Mouse (Mus musculus) neural tube, embryonic 15.5 days (tissue): ENCODE data around the gene Grin2a. TPM values are rescaled to one million over a fixed set of nuclear protein-coding genes. Genes with fewer than 3 reads are reported as not detected.
"Not testable (repeated sequence)": the region's sequence is repeated elsewhere in the genome, so short reads cannot be mapped to it uniquely, and the experiment has no call there.

Experiments used
- ATAC-seq: fragments of 200-750 bp; cut with Nextera tagmentation; 2 replicates; pipeline ENCODE4 v1.8.0; 2017; ENCODE audit warnings: mild to moderate bottlenecking, moderate TSS enrichment, moderate library complexity; ENCODE audit not compliant: low FRiP score
- H3K27ac ChIP-seq: fragments of 300-500 bp; sonication (generic); replicated peaks from 2 replicates; pipeline ENCODE4 v1.5.1; 2015; ENCODE audit warnings: mild to moderate bottlenecking, inconsistent platforms
- H3K27me3 ChIP-seq: fragments of 300-500 bp; sonication (generic); replicated peaks from 2 replicates; pipeline ENCODE4 v1.6.1; 2015; ENCODE audit warnings: inconsistent platforms
- H3K36me3 ChIP-seq: fragments of 300-500 bp; sonication (generic); 2 replicates; pipeline ENCODE4 v1.6.1; 2015; ENCODE audit warnings: inconsistent platforms
- H3K4me1 ChIP-seq: fragments of 300-500 bp; sonication (generic); 2 replicates; pipeline ENCODE4 v1.6.1; 2015; ENCODE audit warnings: inconsistent platforms
- H3K4me2 ChIP-seq: fragments of 300-500 bp; sonication (generic); 2 replicates; pipeline ENCODE4 v1.6.1; 2015; ENCODE audit warnings: inconsistent platforms, mild to moderate bottlenecking, moderate library complexity
- H3K4me3 ChIP-seq: fragments of 300-500 bp; sonication (generic); replicated peaks from 2 replicates; pipeline ENCODE4 v1.5.1; 2015; ENCODE audit warnings: mild to moderate bottlenecking, inconsistent platforms
- H3K9ac ChIP-seq: fragments of 300-500 bp; sonication (generic); replicated peaks from 2 replicates; pipeline ENCODE4 v1.6.1; 2015; ENCODE audit warnings: mild to moderate bottlenecking, inconsistent platforms
- H3K9me3 ChIP-seq: fragments of 300-500 bp; sonication (generic); replicated peaks from 2 replicates; pipeline ENCODE4 v1.6.1; 2016; ENCODE audit warnings: inconsistent platforms
- WGBS: fragments of 180-500 bp; shearing (Covaris S2); methylation state at CpG from one replicate; pipeline ENCODE4 v1.1.7; 2015; ENCODE audit warnings: mixed read lengths; 5-methylcytosine and 5-hydroxymethylcytosine counted together
- polyA plus RNA-seq: library from polyadenylated mRNA; unstranded; fragments of >200 nt; fragmentation: Nextera tagmentation; extraction: Ambion mirVana; gene quantifications from 2 replicates; pipeline ENCODE4 v1.2.1, GENCODE M21; 2015

Grin2a gene
- polyA plus RNA-seq, 1 experiment from 2014 or later = 15.6 TPM

- Histone ChIP-seq H3K4me3 (no peak overlapping the region), H3K9me3 (no peaks in the 10 kb centered on the region), H3K36me3 (no peaks in the 10 kb centered on the region), H3K27ac (no peak overlapping the region), H3K4me2 (no peak overlapping the region), H3K4me1 (no peaks in the 10 kb centered on the region), H3K9ac (no peak overlapping the region), H3K27me3 (no peaks in the 10 kb centered on the region)
- WGBS = 82% methylated on average over 4 of the region's 4 CpGs
- ATAC-seq = no peak
These were observed 378.6 kb downstream of the Grin2a start for GRCm38 (mm10) chr16:9616807-9617206.

- not testable (repeated sequence) for ATAC-seq, H3K9ac ChIP-seq, H3K4me2 ChIP-seq, H3K27ac ChIP-seq, H3K9me3 ChIP-seq, H3K4me1 ChIP-seq, H3K27me3 ChIP-seq, H3K36me3 ChIP-seq, H3K4me3 ChIP-seq
- WGBS = 92% methylated on average over 6 of the region's 6 CpGs
These were observed 382.8 kb downstream of the Grin2a start for GRCm38 (mm10) chr16:9612596-9612995.

DNA sequence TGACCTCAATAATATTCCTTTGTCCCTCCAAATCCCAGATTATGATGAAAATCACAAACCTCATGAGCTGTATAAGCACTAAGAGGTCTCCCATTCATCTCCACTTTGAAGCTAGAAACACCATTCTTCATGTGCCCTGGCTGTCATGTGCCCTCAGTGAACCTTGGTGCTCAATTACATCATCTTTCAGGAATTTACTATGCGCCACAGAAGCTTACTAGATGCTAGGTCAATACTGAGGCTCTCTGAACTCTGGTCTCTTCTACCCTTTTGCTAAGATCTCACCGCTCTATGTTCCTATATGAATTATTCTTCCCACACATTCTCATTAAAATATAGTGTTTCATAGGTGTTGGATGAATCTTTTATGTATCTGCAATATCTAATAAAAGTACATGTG is 387.9 kb downstream of the Grin2a start:
- no peaks in the 10 kb centered on the region for H3K9me3 ChIP-seq
- no peak overlapping the region for H3K4me3 ChIP-seq
- no peaks in the 10 kb centered on the region for H3K4me1 ChIP-seq
- no peak overlapping the region for H3K9ac ChIP-seq
- H3K27me3 ChIP-seq = no peaks in the 10 kb centered on the region
- 89% methylated on average over 2 of the region's 2 CpGs for WGBS
- H3K27ac ChIP-seq = no peak overlapping the region
- H3K36me3 ChIP-seq = no peaks in the 10 kb centered on the region
- no peak overlapping the region for H3K4me2 ChIP-seq
- no peak for ATAC-seq

DNA sequence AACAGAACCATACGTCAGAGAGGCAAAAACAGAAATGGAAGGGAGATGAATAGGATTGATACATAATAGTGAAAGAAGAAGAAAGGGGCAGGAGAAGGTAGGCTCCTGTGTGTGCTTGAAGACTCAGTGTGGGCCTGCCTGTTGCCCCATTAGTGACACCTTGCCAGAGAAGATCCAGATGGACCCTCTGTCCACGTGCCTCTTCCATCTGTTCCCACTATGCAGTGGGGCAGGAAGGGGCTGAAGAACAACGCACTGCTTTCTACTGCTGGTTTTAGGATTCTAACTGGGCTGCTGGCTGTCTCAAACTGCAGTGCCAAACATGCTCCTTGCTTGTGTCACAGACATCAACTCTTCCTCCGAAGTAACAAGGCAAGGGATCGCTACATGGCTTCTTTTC is 391.4 kb downstream of the Grin2a start:
- no peaks in the 10 kb centered on the region for H3K4me1 ChIP-seq
- no peak overlapping the region for H3K27ac ChIP-seq
- H3K4me2 ChIP-seq = no peak overlapping the region
- H3K27me3 ChIP-seq = no peaks in the 10 kb centered on the region
- H3K9ac ChIP-seq = no peak overlapping the region
- H3K36me3 ChIP-seq = no peaks in the 10 kb centered on the region
- H3K4me3 ChIP-seq = no peak overlapping the region
- H3K9me3 ChIP-seq = no peaks in the 10 kb centered on the region
- WGBS = 88% methylated on average over 5 of the region's 5 CpGs
- no peak for ATAC-seq

- H3K27ac ChIP-seq = no peak overlapping the region
- H3K4me1 ChIP-seq = no peaks in the 10 kb centered on the region
- no peaks in the 10 kb centered on the region for H3K36me3 ChIP-seq
- H3K4me3 ChIP-seq = no peak overlapping the region
- H3K9me3 ChIP-seq = no peaks in the 10 kb centered on the region
- no peak for ATAC-seq
- 71% methylated on average over 2 of the region's 2 CpGs for WGBS
- no peak overlapping the region for H3K4me2 ChIP-seq
- no peaks in the 10 kb centered on the region for H3K27me3 ChIP-seq
- H3K9ac ChIP-seq = no peak overlapping the region
These were observed 392.8 kb downstream of the Grin2a start for GRCm38 (mm10) chr16:9602579-9602978.

- no peak overlapping the region for H3K27ac ChIP-seq
- H3K4me1 ChIP-seq = no peaks in the 10 kb centered on the region
- WGBS = 87% methylated on average over 2 of the region's 2 CpGs
- no peak overlapping the region for H3K4me3 ChIP-seq
- H3K36me3 ChIP-seq = no peaks in the 10 kb centered on the region
- no peak for ATAC-seq
- no peak overlapping the region for H3K4me2 ChIP-seq
- no peaks in the 10 kb centered on the region for H3K9me3 ChIP-seq
- H3K27me3 ChIP-seq = no peaks in the 10 kb centered on the region
- no peak overlapping the region for H3K9ac ChIP-seq
These were observed 406.2 kb downstream of the Grin2a start for GRCm38 (mm10) chr16:9589176-9589575.

- WGBS = 77% methylated on average over 3 of the region's 3 CpGs
- Histone ChIP-seq H3K4me1 (no peaks in the 10 kb centered on the region), H3K9ac (no peak overlapping the region), H3K9me3 (no peaks in the 10 kb centered on the region), H3K27ac (no peak overlapping the region), H3K27me3 (no peaks in the 10 kb centered on the region), H3K36me3 (no peaks in the 10 kb centered on the region), H3K4me3 (no peak overlapping the region), H3K4me2 (no peak overlapping the region)
- ATAC-seq = no peak
These were observed 406.9 kb downstream of the Grin2a start for GRCm38 (mm10) chr16:9588431-9588830.

DNA sequence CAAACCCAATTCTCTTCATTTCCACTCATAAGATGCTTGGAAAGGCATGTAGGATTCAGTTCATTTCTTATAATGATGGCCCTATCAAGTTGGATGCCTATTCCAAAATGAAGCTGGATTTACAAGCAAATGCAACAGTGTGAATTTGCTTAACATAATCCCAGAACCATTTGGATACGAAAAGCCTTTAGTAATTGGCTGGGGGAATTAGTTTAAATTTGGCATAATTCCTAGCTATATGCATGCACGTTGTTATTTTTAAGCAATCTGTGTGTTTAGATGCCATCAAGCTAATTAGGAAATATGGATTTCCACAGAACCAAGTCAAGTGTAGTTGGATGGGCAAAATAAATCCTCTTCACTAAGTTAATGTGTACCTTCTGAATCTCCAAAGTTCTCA is 411.4 kb downstream of the Grin2a start:
- Histone ChIP-seq H3K4me3 (no peak overlapping the region), H3K4me2 (no peak overlapping the region), H3K9me3 (no peaks in the 10 kb centered on the region), H3K9ac (no peak overlapping the region), H3K27me3 (no peaks in the 10 kb centered on the region), H3K4me1 (0 out of 2 replicates have a peak, but pooled peaks cover 2% of the 10 kb centered on the region), H3K27ac (no peak overlapping the region), H3K36me3 (no peaks in the 10 kb centered on the region)
- no peak for ATAC-seq
- 61% methylated on average over 2 of the region's 2 CpGs for WGBS

GRCm38 (mm10) chr16:9571793-9572192 is 423.6 kb downstream of the Grin2a start:
- Histone ChIP-seq H3K9me3 (no peaks in the 10 kb centered on the region), H3K4me2 (no peak overlapping the region), H3K9ac (no peak overlapping the region), H3K4me3 (no peak overlapping the region), H3K36me3 (no peaks in the 10 kb centered on the region), H3K27ac (no peak overlapping the region), H3K4me1 (no peaks in the 10 kb centered on the region), H3K27me3 (no peaks in the 10 kb centered on the region)
- 45% methylated on average over 1 of the region's 1 CpGs for WGBS
- no peak for ATAC-seq

DNA sequence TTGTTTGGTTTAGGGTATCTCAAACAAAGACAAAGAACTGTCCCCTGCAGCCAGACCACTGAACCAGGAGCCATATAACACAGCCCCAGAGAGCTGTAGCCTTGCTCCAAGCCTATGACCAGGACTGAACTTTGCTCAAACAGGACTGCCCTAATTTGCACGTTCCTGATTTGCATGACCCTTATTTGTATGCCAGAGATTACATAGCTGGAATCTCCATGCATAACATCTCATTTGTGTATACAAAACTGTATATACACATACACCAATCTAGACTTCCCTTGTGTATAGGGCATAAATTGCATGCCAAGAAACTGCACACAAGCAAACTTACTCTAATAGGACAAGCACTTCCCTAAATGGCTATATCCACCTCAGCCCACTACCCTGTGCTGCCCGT is 428.1 kb downstream of the Grin2a start:
- Histone ChIP-seq H3K9me3 (no peaks in the 10 kb centered on the region), H3K9ac (no peak overlapping the region), H3K27ac (no peak overlapping the region), H3K4me2 (no peak overlapping the region), H3K36me3 (no peaks in the 10 kb centered on the region), H3K4me1 (no peaks in the 10 kb centered on the region), H3K4me3 (no peak overlapping the region), H3K27me3 (no peaks in the 10 kb centered on the region)
- no peak for ATAC-seq
- 77% methylated on average over 2 of the region's 2 CpGs for WGBS

GRCm38 (mm10) chr16:9561816-9562215 is 433.5 kb downstream of the Grin2a start:
- 22% methylated on average over 1 of the region's 1 CpGs for WGBS
- Histone ChIP-seq H3K9ac (no peak overlapping the region), H3K4me2 (no peak overlapping the region), H3K9me3 (no peaks in the 10 kb centered on the region), H3K4me3 (no peak overlapping the region), H3K36me3 (no peaks in the 10 kb centered on the region), H3K4me1 (no peaks in the 10 kb centered on the region), H3K27me3 (no peaks in the 10 kb centered on the region), H3K27ac (no peak overlapping the region)
- no peak for ATAC-seq

DNA sequence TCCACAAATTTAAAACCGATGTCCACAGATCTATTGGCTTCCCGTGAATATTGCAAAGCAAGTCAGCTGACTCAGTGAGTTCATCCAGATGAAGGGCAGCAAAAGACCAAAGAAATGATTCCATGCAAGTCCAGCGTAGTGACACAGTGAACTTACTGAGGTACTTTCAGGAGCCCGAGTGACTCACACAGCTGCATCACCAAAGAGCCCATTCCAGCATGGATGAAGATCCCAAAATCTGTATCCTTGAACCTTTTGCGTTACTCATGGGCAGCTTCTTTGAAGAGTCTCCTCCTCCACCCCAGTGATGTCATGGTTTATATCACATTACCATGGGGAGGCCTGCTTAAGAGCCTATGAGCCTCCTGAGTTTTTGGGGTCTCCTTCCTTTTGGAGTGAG is 460.2 kb downstream of the Grin2a start:
- no peaks in the 10 kb centered on the region for H3K27me3 ChIP-seq
- 95% methylated on average over 5 of the region's 5 CpGs for WGBS

More for the DNA sequence above, 460.2 kb downstream of the Grin2a start:
- Histone ChIP-seq H3K9ac (no peak overlapping the region), H3K4me1 (peaks cover 16% of the 10 kb centered on the region), H3K4me3 (no peak overlapping the region), H3K4me2 (no peak overlapping the region), H3K36me3 (no peaks in the 10 kb centered on the region), H3K9me3 (no peaks in the 10 kb centered on the region), H3K27ac (no peak overlapping the region)
- no peak for ATAC-seq
